Mouse (Mus musculus) bone marrow, adult 2 months (tissue): ENCODE measurements around the gene Ube2e3.

Experiments used
- CTCF ChIP-seq: fragments of 200-500 bp; IDR thresholded peaks from 2 replicates; pipeline ENCODE4 v1.5.1; 2011; ENCODE audit warnings: low read length, control low read depth; ENCODE audit not compliant: control insufficient read depth, insufficient read depth
- POLR2A ChIP-seq: fragments of 200-500 bp; IDR thresholded peaks from 2 replicates; pipeline ENCODE4 v1.6.1; 2011; ENCODE audit warnings: low read depth, mild to moderate bottlenecking, control low read depth, low read length, borderline replicate concordance; ENCODE audit not compliant: control insufficient read depth

DNA sequence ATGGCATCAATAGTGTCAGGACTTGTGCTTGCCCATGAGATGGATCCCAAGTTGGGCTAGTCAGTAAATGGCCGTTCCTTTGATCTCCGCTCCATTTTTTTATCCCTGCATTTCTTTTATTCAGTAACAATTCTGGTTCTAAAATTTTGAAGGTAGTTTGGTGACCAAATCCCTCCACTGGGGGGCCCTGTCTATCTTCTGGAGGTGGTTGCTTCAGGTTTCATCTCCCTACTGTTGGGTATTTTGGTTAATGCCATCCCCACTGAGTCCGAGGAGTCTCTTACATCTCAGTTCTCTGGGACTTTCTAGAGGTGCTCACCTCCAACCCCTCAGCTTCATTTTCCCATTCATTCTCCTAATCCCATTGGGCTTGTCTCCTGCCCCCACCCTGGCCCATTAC, 38.0 kb upstream of the Ube2e3 start:
- TF ChIP-seq CTCF (no peak), POLR2A (no peak)
